Mouse (Mus musculus): ENCODE data around the gene 4930512M02Rik. TPM values are rescaled to one million over a fixed set of nuclear protein-coding genes. Genes with fewer than 3 reads are reported as not detected.

4930512M02Rik gene
- polyA plus RNA-seq, 1 experiment from 2014 or later: not detected

DNA sequence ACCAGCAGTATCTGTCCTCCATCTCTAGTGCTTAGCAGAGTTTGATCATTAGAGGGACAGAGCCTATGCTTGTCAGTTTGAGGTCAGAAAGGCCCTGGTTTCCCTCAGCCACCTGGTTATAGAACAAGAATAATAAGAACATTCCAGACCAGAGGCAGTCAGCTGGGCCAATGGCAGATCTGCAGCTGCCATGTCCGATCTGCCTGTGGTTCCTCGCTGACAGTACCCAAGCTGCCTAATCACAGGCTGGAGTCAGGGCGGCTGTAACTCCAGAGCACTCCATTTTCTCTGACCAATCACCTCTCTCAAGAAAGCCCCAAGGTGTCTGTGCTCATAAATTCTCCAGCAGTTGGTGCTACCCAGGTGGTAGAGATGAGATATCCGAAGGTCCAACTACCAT, 30.0 kb upstream of the 4930512M02Rik start:
- Histone ChIP-seq H3K27me3 (ENCODE audit: control insufficient read depth, insufficient read depth, low read length) (no peaks in the 10 kb centered on the region), H3K4me2 (no peak overlapping the region), H3K36me3 (ENCODE audit: control insufficient read depth, insufficient read depth, low read length) (no peaks in the 10 kb centered on the region), H3K27ac (ENCODE audit: low read depth, low read length) (no peak overlapping the region), H3K4me1 (ENCODE audit: control insufficient read depth, insufficient read depth, low read length) (no peaks in the 10 kb centered on the region), H3K9me3 (ENCODE audit: control insufficient read depth, low read length) (no peaks in the 10 kb centered on the region), H3K9ac (ENCODE audit: low read length) (no peak overlapping the region), H3K4me3 (ENCODE audit: low read depth, low read length) (no peak overlapping the region)
- WGBS: 91% methylated on average over 4 of the region's 4 CpGs
- no peak for DNase-seq (ENCODE audit: low spot score, missing footprints)
- ATAC-seq (ENCODE audit: low FRiP score): no peak

DNA sequence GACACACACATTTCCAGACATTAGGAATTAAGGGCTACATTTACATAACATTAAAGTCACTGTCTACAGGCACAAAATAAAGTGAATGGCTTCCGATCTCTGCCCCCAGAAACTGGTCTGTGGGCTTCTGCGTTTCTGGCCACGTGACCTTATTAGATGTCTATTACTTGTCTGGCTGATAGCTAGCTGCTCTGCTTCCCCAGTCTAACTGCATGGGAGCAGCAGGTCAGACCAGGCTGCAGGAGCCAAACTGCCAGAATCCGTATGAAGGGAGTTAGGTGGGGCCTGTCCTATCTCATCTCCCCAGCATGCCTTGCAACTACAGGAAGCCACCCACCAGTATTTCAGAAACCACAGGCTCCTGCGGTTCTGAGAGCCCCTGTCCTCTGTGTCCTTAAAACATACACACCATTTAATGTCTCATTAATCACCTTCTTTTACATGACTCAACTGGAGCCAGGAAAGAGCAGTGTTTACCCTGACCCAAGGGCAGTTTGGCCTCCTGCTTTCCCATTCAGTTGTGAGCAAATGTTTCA, 29.4 kb upstream of the 4930512M02Rik start:
- no peak overlapping the region for H3K27ac ChIP-seq (ENCODE audit: low read depth, low read length)
- no peaks in the 10 kb centered on the region for H3K36me3 ChIP-seq (ENCODE audit: control insufficient read depth, insufficient read depth, low read length)
- ATAC-seq (ENCODE audit: low FRiP score) (no peak), DNase-seq (ENCODE audit: low spot score, missing footprints) (no peak)
- H3K4me2 ChIP-seq: no peak overlapping the region
- H3K4me3 ChIP-seq (ENCODE audit: low read depth, low read length): no peak overlapping the region
- H3K9me3 ChIP-seq (ENCODE audit: control insufficient read depth, low read length): no peaks in the 10 kb centered on the region
- H3K9ac ChIP-seq (ENCODE audit: low read length): no peak overlapping the region
- no peaks in the 10 kb centered on the region for H3K4me1 ChIP-seq (ENCODE audit: control insufficient read depth, insufficient read depth, low read length)
- no peaks in the 10 kb centered on the region for H3K27me3 ChIP-seq (ENCODE audit: control insufficient read depth, insufficient read depth, low read length)
- WGBS: 80% methylated on average over 5 of the region's 5 CpGs

DNA sequence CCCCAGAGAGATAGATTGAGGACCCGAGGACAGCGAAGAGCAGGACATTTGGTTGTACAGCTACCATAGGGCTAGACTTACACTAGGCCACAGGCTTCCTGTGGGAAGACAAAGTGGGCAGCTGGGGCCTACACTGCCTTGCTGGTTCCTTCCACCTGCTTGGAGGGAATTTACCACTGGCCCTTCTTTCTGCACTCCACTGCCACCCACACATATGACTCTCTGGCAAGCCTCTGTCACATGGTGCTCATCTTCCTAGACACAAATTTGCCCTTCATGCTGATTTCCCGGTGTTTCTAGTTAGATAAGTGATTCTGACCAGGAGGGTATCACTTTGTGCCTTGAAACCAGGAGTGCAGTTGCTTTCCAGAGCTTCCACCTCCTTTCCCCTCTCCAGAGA, 28.8 kb upstream of the 4930512M02Rik start:
- WGBS: 84% methylated on average over 3 of the region's 3 CpGs
- no peak overlapping the region for H3K4me2 ChIP-seq

DNA sequence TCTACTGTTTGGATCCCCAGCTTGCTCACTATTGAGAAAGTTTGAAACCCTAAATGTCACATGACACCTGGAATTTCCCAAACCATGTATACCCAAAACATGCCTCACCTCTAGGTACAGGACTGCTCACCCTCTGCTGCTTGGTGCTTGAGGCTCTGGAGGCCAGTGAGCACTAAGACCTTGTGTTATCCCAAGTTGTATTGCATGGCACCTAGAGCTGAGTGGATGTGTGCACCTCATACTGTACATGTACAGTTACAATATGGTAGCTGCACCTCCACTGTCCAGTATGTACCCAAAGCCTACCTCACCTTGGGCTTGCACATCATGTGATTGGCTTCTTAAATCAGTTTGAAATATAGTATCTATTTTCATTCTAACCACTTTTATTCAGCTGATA, 16.7 kb upstream of the 4930512M02Rik start:
- no peak for ATAC-seq (ENCODE audit: low FRiP score)
- peak; percentile 61 for DNase-seq (ENCODE audit: low spot score, missing footprints)
- no peaks in the 10 kb centered on the region for H3K9me3 ChIP-seq (ENCODE audit: control insufficient read depth, low read length)

More for the DNA sequence above, 28.8 kb upstream of the 4930512M02Rik start:
- Histone ChIP-seq H3K9ac (ENCODE audit: low read length) (no peak overlapping the region), H3K9me3 (ENCODE audit: control insufficient read depth, low read length) (no peaks in the 10 kb centered on the region), H3K36me3 (ENCODE audit: control insufficient read depth, insufficient read depth, low read length) (no peaks in the 10 kb centered on the region), H3K4me1 (ENCODE audit: control insufficient read depth, insufficient read depth, low read length) (no peaks in the 10 kb centered on the region), H3K4me3 (ENCODE audit: low read depth, low read length) (no peak overlapping the region), H3K27me3 (ENCODE audit: control insufficient read depth, insufficient read depth, low read length) (no peaks in the 10 kb centered on the region), H3K27ac (ENCODE audit: low read depth, low read length) (no peak overlapping the region)
- DNase-seq (ENCODE audit: low spot score, missing footprints) (no peak), ATAC-seq (ENCODE audit: low FRiP score) (no peak)

DNA sequence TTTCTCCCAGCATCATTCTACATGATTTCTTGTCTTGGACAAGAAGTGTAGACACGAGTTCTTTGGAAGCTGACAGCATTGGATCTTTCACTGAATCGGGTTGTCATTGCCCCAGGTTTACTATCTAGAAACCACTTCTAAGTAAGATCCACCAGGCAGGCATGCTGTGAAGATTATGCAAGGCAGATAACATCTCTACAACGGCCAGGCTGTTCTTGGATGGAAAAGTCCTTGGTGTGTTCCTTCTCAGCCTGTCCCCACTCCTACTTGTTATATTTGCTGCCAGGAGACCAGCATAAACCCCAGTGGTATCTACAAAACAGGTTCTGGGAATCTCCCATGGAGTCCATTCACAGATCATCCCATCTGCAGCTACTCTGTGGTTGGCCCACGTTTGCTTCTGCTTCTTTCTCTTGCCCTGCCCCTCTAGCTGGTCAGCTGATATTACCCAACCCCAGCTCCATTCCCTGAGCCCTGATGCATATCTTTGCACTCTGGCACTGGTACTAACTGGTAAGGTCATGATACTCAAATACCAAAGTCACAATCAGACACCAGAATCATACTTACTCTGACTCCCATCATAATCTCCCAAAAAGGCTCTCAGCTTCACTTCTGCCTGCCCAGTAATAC, 3.4 kb downstream of the 4930512M02Rik start:
- no peak overlapping the region for H3K4me3 ChIP-seq (ENCODE audit: low read depth, low read length)
- H3K9me3 ChIP-seq (ENCODE audit: control insufficient read depth, low read length): no peaks in the 10 kb centered on the region
- no peak overlapping the region for H3K27ac ChIP-seq (ENCODE audit: low read depth, low read length)
- H3K4me2 ChIP-seq: no peak overlapping the region
- H3K9ac ChIP-seq (ENCODE audit: low read length): no peak overlapping the region
- 66% methylated on average over 4 of the region's 4 CpGs for WGBS
- H3K36me3 ChIP-seq (ENCODE audit: control insufficient read depth, insufficient read depth, low read length): no peaks in the 10 kb centered on the region
- no peaks in the 10 kb centered on the region for H3K4me1 ChIP-seq (ENCODE audit: control insufficient read depth, insufficient read depth, low read length)
- no peak for DNase-seq (ENCODE audit: low spot score, missing footprints)
- no peaks in the 10 kb centered on the region for H3K27me3 ChIP-seq (ENCODE audit: control insufficient read depth, insufficient read depth, low read length)
- no peak for ATAC-seq (ENCODE audit: low FRiP score)

More for the DNA sequence above, 16.7 kb upstream of the 4930512M02Rik start:
- no peaks in the 10 kb centered on the region for H3K4me1 ChIP-seq (ENCODE audit: control insufficient read depth, insufficient read depth, low read length)
- no peaks in the 10 kb centered on the region for H3K36me3 ChIP-seq (ENCODE audit: control insufficient read depth, insufficient read depth, low read length)
- H3K27me3 ChIP-seq (ENCODE audit: control insufficient read depth, insufficient read depth, low read length): no peaks in the 10 kb centered on the region
- no peak overlapping the region for H3K9ac ChIP-seq (ENCODE audit: low read length)
- H3K4me3 ChIP-seq (ENCODE audit: low read depth, low read length): no peak overlapping the region
- no peak overlapping the region for H3K4me2 ChIP-seq
- H3K27ac ChIP-seq (ENCODE audit: low read depth, low read length): no peak overlapping the region

DNA sequence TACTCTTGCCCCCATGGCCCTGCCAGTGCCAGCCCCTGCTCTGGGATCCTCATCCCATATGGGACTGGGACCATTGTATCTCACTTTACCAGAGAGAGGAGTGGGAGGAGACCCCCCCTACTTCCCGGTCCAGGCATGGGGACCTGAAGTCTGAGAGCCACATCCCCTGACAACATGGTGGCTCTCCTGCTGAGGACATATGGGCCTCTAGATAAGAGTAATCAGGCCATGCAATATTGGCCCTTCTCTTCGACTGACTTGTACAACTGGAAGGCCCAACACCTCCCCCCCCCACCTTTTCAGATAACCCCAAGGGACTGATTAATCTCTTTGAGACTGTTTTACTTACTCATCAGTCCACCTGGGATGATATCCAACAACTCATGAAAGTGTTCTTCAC, 18.4 kb downstream of the 4930512M02Rik start:
- Histone ChIP-seq H3K9me3 (ENCODE audit: control insufficient read depth, low read length) (no peaks in the 10 kb centered on the region; the same call in 1 of the 2 replicates), H3K4me2 (no peak overlapping the region), H3K4me1 (ENCODE audit: control insufficient read depth, insufficient read depth, low read length) (no peaks in the 10 kb centered on the region), H3K27ac (ENCODE audit: low read depth, low read length) (no peak overlapping the region), H3K4me3 (ENCODE audit: low read depth, low read length) (no peak overlapping the region), H3K9ac (ENCODE audit: low read length) (no peak overlapping the region), H3K27me3 (ENCODE audit: control insufficient read depth, insufficient read depth, low read length) (no peaks in the 10 kb centered on the region), H3K36me3 (ENCODE audit: control insufficient read depth, insufficient read depth, low read length) (no peaks in the 10 kb centered on the region)
- peak; percentile 28 for DNase-seq (ENCODE audit: low spot score, missing footprints)
- WGBS: 94% methylated on average over 2 of the region's 2 CpGs
- no peak for ATAC-seq (ENCODE audit: low FRiP score)

DNA sequence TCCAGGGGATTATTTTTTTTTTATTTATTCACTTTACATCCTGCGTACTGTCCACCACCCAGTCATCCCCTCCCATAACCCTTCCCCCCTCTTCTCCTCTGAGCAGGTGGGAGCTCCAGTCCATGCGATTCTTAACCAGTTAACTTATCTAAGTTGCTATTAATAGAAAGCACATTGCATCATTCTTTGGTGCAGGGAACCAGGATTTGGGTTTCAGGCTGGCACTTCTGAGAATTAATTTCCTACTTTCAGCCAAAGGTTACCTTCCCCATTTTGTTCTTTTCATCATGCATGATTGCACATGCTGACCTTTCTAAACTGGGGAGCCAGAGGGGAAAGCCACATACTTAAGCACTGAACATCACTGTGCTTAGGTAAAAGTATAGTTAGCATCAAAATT, 40.3 kb downstream of the 4930512M02Rik start:
- Histone ChIP-seq H3K4me3 (ENCODE audit: low read depth, low read length) (no peak overlapping the region), H3K27ac (ENCODE audit: low read depth, low read length) (no peak overlapping the region), H3K4me2 (no peak overlapping the region), H3K9ac (ENCODE audit: low read length) (no peak overlapping the region), H3K4me1 (ENCODE audit: control insufficient read depth, insufficient read depth, low read length) (no peaks in the 10 kb centered on the region), H3K9me3 (ENCODE audit: control insufficient read depth, low read length) (no peaks in the 10 kb centered on the region), H3K36me3 (ENCODE audit: control insufficient read depth, insufficient read depth, low read length) (no peaks in the 10 kb centered on the region), H3K27me3 (ENCODE audit: control insufficient read depth, insufficient read depth, low read length) (no peaks in the 10 kb centered on the region)
- ATAC-seq (ENCODE audit: low FRiP score) (no peak), DNase-seq (ENCODE audit: low spot score, missing footprints) (peak; percentile 74)
- WGBS: 86% methylated on average over 2 of the region's 2 CpGs

DNA sequence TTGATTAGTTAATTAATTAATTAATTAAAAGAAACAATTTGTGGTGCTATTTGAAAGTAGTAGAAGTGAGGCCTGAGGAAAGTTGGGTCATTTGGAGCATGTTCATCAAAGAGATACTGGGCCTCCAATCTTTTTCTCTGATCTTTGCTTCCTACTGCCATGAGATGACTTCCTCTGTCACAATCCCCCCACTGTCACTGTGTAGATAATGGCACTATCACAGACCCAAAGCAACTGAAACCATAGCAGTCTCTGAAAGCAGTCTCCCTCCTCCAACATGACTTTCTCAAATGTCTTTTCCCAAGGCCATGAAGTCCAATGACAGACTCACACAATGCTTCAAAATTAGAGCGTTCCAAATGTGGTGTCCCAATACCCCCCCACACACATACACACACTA, 41.2 kb downstream of the 4930512M02Rik start:
- 90% methylated on average over 1 of the region's 1 CpGs for WGBS
- peak; percentile 37 for DNase-seq (ENCODE audit: low spot score, missing footprints)

DNA sequence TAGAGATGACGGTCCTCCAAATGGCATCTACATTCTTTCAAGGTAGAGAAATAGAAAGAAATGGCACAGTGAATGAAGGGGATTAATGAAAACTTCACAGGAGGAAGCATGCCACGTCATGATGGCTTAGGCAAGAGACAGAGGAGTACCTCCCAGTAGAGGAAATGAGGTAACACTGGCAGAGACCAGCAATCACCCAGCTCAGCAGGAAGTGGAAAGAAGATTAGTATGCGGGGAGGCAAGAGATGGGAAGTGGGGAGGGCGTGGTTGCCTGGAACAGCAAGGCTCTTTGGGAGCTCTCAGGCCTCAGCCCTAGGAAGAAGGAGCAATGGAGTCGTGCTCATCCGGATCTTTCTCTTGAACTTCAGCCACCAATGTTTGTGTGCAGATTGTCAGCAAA, 53.9 kb downstream of the 4930512M02Rik start:
- no peak for ATAC-seq (ENCODE audit: low FRiP score)
- Histone ChIP-seq H3K4me1 (ENCODE audit: control insufficient read depth, insufficient read depth, low read length) (no peaks in the 10 kb centered on the region), H3K4me2 (no peak overlapping the region), H3K9ac (ENCODE audit: low read length) (no peak overlapping the region), H3K9me3 (ENCODE audit: control insufficient read depth, low read length) (no peaks in the 10 kb centered on the region), H3K36me3 (ENCODE audit: control insufficient read depth, insufficient read depth, low read length) (no peaks in the 10 kb centered on the region), H3K4me3 (ENCODE audit: low read depth, low read length) (no peak overlapping the region), H3K27ac (ENCODE audit: low read depth, low read length) (no peak overlapping the region), H3K27me3 (ENCODE audit: control insufficient read depth, insufficient read depth, low read length) (no peaks in the 10 kb centered on the region)
- DNase-seq (ENCODE audit: low spot score, missing footprints): peak; percentile 6
- 56% methylated on average over 6 of the region's 6 CpGs for WGBS

More for the DNA sequence above, 41.2 kb downstream of the 4930512M02Rik start:
- no peaks in the 10 kb centered on the region for H3K27me3 ChIP-seq (ENCODE audit: control insufficient read depth, insufficient read depth, low read length)
- no peaks in the 10 kb centered on the region for H3K9me3 ChIP-seq (ENCODE audit: control insufficient read depth, low read length)
- no peak overlapping the region for H3K27ac ChIP-seq (ENCODE audit: low read depth, low read length)
- H3K36me3 ChIP-seq (ENCODE audit: control insufficient read depth, insufficient read depth, low read length): no peaks in the 10 kb centered on the region
- no peak overlapping the region for H3K4me2 ChIP-seq
- H3K4me1 ChIP-seq (ENCODE audit: control insufficient read depth, insufficient read depth, low read length): no peaks in the 10 kb centered on the region
- no peak overlapping the region for H3K4me3 ChIP-seq (ENCODE audit: low read depth, low read length)
- ATAC-seq (ENCODE audit: low FRiP score): no peak
- H3K9ac ChIP-seq (ENCODE audit: low read length): no peak overlapping the region

Data from midbrain, embryonic 11.5 days (tissue).